Mouse (Mus musculus): ENCODE measurements around the gene Magoh.

Magoh gene

GRCm38 (mm10) chr4:107889731-107890432 is 10.3 kb downstream of the Magoh start, which contains the start of gene 0610037L13Rik:
0610037L13Rik (plus strand) TSS chr4:107889813.
- in situ Hi-C loops (cut with MboI, MseI), result no loop called here

- in situ Hi-C loops (cut with MboI, MseI), result no loop called here
Measured at GRCm38 (mm10) chr4:107892663-107893062, 13.1 kb downstream of the Magoh start.

- in situ Hi-C loops (cut with MboI, MseI), result no loop called here
Measured at GRCm38 (mm10) chr4:107899211-107899927, 19.8 kb downstream of the Magoh start.

- in situ Hi-C loops (cut with MboI, MseI), result no loop called here
Measured at GRCm38 (mm10) chr4:107900206-107900605, 20.7 kb downstream of the Magoh start.

GRCm38 (mm10) chr4:107904252-107904651 is 24.7 kb downstream of the Magoh start:
- in situ Hi-C loops (cut with MboI, MseI), result no loop called here

GRCm38 (mm10) chr4:107906561-107906960 is 27.0 kb downstream of the Magoh start:
- in situ Hi-C loops (cut with MboI, MseI), result no loop called here

GRCm38 (mm10) chr4:107910020-107910419 is 30.5 kb downstream of the Magoh start:
- in situ Hi-C loops (cut with MboI, MseI), result no loop called here

- in situ Hi-C loops (cut with MboI, MseI), result no loop called here
Measured at GRCm38 (mm10) chr4:107920336-107920735, 40.8 kb downstream of the Magoh start.

GRCm38 (mm10) chr4:107921152-107921695 is 41.7 kb downstream of the Magoh start:
- in situ Hi-C loops (cut with MboI, MseI), result no loop called here

GRCm38 (mm10) chr4:107921952-107922351 is 42.4 kb downstream of the Magoh start:
- in situ Hi-C loops (cut with MboI, MseI), result no loop called here

GRCm38 (mm10) chr4:107923145-107923802 is 43.7 kb downstream of the Magoh start, which contains the start of gene Cpt2:
Cpt2 (minus strand) TSS chr4:107923610.
- in situ Hi-C loops (cut with MboI, MseI), result no loop called here

- in situ Hi-C loops (cut with MboI, MseI), result no loop called here
Measured at GRCm38 (mm10) chr4:107923803-107924194, 44.2 kb downstream of the Magoh start.

GRCm38 (mm10) chr4:107928269-107928668 is 48.7 kb downstream of the Magoh start:
- in situ Hi-C loops (cut with MboI, MseI), result no loop called here

- in situ Hi-C loops (cut with MboI, MseI), result no loop called here
Measured at GRCm38 (mm10) chr4:107928726-107929125, 49.2 kb downstream of the Magoh start.

GRCm38 (mm10) chr4:107931453-107931852 is 51.9 kb downstream of the Magoh start:
- in situ Hi-C loops (cut with MboI, MseI), result no loop called here

GRCm38 (mm10) chr4:107933239-107933638 is 53.7 kb downstream of the Magoh start:
- in situ Hi-C loops (cut with MboI, MseI), result no loop called here

- in situ Hi-C loops (cut with MboI, MseI), result loop anchor here (5.0 kb wide), 1 partner anchor 107 kb away; no protein-coding TSS in a partner anchor
Measured at GRCm38 (mm10) chr4:107935254-107935653, 55.7 kb downstream of the Magoh start.

All from T-helper 1 cell (primary cell).